Mouse (Mus musculus) C2C12 (cell line): ENCODE results near the gene Wfdc13. TPM values are rescaled to one million over a fixed set of nuclear protein-coding genes. Genes with fewer than 3 reads are reported as not detected.
"Not testable (repeated sequence)": the region's sequence is repeated elsewhere in the genome, so short reads cannot be mapped to it uniquely, and the experiment has no call there.

Source experiments
- H3K27me3 ChIP-seq: one replicate; pipeline ENCODE4 v1.6.1; 2011; ENCODE audit not compliant: control insufficient read depth, insufficient read depth, insufficient read length
- H3K36me3 ChIP-seq: one replicate; pipeline ENCODE4 v1.6.1; 2011; ENCODE audit not compliant: control insufficient read depth, insufficient read depth
- H3K4me3 ChIP-seq: one replicate; pipeline ENCODE4 v1.5.1; 2011; ENCODE audit warnings: mild to moderate bottlenecking, control low read depth; ENCODE audit not compliant: poor library complexity, insufficient read depth, severe bottlenecking
- H3K79me2 ChIP-seq: one replicate; pipeline ENCODE4 v1.6.1; 2011; ENCODE audit not compliant: control insufficient read depth, insufficient read depth
- H3K79me3 ChIP-seq: one replicate; pipeline ENCODE4 v1.6.1; 2011; ENCODE audit warnings: low read depth, control low read depth
- H3ac ChIP-seq: one replicate; pipeline ENCODE3; 2011; ENCODE audit warnings: low read depth; ENCODE audit not compliant: control insufficient read depth, insufficient read length
- CEBPB ChIP-seq: IDR thresholded peaks from one replicate; pipeline ENCODE4 v1.6.1; 2011; ENCODE audit warnings: low read depth, mild to moderate bottlenecking, control low read depth, moderate library complexity
- CTCF ChIP-seq: IDR thresholded peaks from one replicate; pipeline ENCODE4 v1.5.1; 2011; ENCODE audit not compliant: control insufficient read depth, insufficient read depth, insufficient read length
- FOSL1 ChIP-seq: IDR thresholded peaks from one replicate; pipeline ENCODE4 v1.8.0; 2011; ENCODE audit warnings: mild to moderate bottlenecking, low read length; ENCODE audit not compliant: poor library complexity, insufficient read depth, severe bottlenecking
- MAX ChIP-seq: IDR thresholded peaks from one replicate; pipeline ENCODE4 v1.6.1; 2011; ENCODE audit warnings: mild to moderate bottlenecking, control low read depth
- MYOD1 ChIP-seq: IDR thresholded peaks from one replicate; pipeline ENCODE4 v1.6.1; 2011; ENCODE audit warnings: low read depth; ENCODE audit not compliant: control insufficient read depth, insufficient read length
- MYOG ChIP-seq: IDR thresholded peaks from one replicate; pipeline ENCODE4 v1.6.1; 2011; ENCODE audit not compliant: control insufficient read depth, insufficient read length; ENCODE audit errors: extremely low read depth
- USF1 ChIP-seq: IDR thresholded peaks from one replicate; pipeline ENCODE4 v1.6.1; 2011; ENCODE audit warnings: low read depth, mild to moderate bottlenecking, control low read depth, moderate library complexity
- polyA plus RNA-seq: library from polyadenylated mRNA; unstranded; fragments of >200 nt; fragmentation: generic; extraction: Trizol; gene quantifications from one replicate; pipeline ENCODE4 v1.2.1, GENCODE M21; 2012; ENCODE audit warnings: missing spikeins

Gene Wfdc13
- polyA plus RNA-seq, 1 experiment, result not detected

GRCm38 (mm10) chr2:164701761-164702160, 16.9 kb downstream of the Wfdc13 start:
- Histone ChIP-seq H3K4me3 (no peak overlapping the region), H3K79me3 (no peaks in the 10 kb centered on the region), H3K79me2 (no peaks in the 10 kb centered on the region), H3K27me3 (peaks cover 16% of the 10 kb centered on the region), H3ac (no peak overlapping the region), H3K36me3 (no peaks in the 10 kb centered on the region)
- no peak for TF ChIP-seq USF1
- peak; percentile 28 for TF ChIP-seq FOSL1

DNA sequence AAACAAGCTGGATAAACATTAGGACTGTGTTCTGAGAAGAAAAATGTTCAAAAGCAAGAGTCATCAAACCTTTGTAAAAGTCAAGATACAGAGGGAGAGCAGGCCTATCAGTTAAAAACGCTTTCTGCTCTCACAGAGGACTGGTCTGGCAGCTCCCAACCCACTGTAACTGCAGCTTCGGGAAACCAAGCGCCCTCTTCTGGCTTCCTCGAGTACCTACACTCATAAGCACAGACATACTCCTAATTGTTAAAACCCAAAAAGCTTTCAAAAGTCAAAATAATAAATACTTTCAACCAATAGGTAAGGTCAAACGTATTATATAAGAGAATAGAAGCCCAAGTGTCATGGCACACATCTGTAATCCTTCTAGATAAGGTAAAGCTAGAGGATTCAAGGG, 19.3 kb downstream of the Wfdc13 start:
- H3K4me3 ChIP-seq, result no peak overlapping the region
- H3K79me3 ChIP-seq, result no peaks in the 10 kb centered on the region
- H3K36me3 ChIP-seq, result no peaks in the 10 kb centered on the region
- no peak overlapping the region for H3ac ChIP-seq
- H3K27me3 ChIP-seq, result peaks cover 20% of the 10 kb centered on the region
- TF ChIP-seq CTCF (no peak), MAX (no peak), USF1 (no peak)
- H3K79me2 ChIP-seq, result no peaks in the 10 kb centered on the region

DNA sequence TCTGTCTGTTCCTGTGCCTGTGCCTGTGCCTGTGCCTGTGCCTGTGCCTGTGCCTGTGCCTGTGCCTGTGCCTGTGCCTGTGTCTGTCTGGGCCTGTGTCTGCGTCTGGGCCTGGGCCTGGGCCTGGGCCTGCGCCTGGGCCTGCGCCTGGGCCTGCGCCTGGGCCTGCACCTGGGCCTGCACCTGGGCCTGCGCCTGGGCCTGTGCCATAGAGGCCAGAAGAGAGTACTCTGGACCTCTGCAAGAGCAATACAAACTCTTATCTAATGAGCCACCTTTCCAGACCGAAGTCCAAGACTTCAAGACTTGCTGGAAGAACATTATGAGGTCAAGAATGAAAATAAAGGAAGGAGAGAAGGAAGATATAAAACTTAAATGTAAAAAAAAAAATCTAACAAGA, 20.4 kb downstream of the Wfdc13 start:
- Histone ChIP-seq H3K79me3 (no peaks in the 10 kb centered on the region), H3K79me2 (no peaks in the 10 kb centered on the region), H3K27me3 (peaks cover 21% of the 10 kb centered on the region), H3ac (no peak overlapping the region), H3K36me3 (no peaks in the 10 kb centered on the region), H3K4me3 (no peak overlapping the region)
- TF ChIP-seq CTCF (no peak), FOSL1 (no peak)

- peaks cover 21% of the 10 kb centered on the region for H3K27me3 ChIP-seq
- H3K4me3 ChIP-seq, result no peak overlapping the region
- no peak overlapping the region for H3ac ChIP-seq
- H3K79me2 ChIP-seq, result no peaks in the 10 kb centered on the region
- no peaks in the 10 kb centered on the region for H3K36me3 ChIP-seq
- no peaks in the 10 kb centered on the region for H3K79me3 ChIP-seq
- no peak for TF ChIP-seq USF1
- TF ChIP-seq MYOG, result no peak
- no peak for TF ChIP-seq MAX
- TF ChIP-seq FOSL1, result no peak
- no peak for TF ChIP-seq MYOD1
- no peak for TF ChIP-seq CTCF
- no peak for TF ChIP-seq CEBPB
These were observed 21.1 kb downstream of the Wfdc13 start for GRCm38 (mm10) chr2:164705991-164706390.

DNA sequence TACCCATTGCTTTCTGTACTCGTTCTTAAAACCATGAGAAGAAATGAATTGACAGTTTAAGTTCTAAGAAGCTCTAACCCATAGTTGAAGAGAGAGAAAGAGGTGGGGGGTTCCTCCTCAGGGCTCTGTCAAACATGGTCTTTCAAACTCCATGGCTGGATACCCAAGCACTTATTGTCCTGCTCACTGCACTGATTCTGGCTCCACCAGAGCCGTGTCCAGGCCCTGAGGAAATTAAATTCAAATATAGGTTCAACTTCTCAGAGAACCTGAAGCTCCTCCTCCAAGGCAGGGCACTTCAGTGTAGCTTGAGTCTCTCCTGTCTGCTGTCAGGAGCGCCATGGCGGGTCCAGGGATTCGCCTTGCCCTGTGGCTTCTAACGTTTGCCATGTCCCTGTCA, 30.1 kb downstream of the Wfdc13 start, which contains the start of gene Spint5:
Spint5 (plus strand) TSS at position 301 of the 400 bp plus-strand sequence.
- no peak for TF ChIP-seq MYOG
- TF ChIP-seq MYOD1, result no peak
- no peak for TF ChIP-seq USF1
- no peak for TF ChIP-seq FOSL1
- no peak for TF ChIP-seq CTCF
- no peak for TF ChIP-seq MAX
- no peak for TF ChIP-seq CEBPB
- Histone ChIP-seq H3K79me2 (no peaks in the 10 kb centered on the region), H3K79me3 (no peaks in the 10 kb centered on the region), H3K36me3 (no peaks in the 10 kb centered on the region), H3K4me3 (no peak within 1 kb of the TSS), H3K27me3 (peaks cover 23% of the 10 kb centered on the region), H3ac (no peak within 1 kb of the TSS)

DNA sequence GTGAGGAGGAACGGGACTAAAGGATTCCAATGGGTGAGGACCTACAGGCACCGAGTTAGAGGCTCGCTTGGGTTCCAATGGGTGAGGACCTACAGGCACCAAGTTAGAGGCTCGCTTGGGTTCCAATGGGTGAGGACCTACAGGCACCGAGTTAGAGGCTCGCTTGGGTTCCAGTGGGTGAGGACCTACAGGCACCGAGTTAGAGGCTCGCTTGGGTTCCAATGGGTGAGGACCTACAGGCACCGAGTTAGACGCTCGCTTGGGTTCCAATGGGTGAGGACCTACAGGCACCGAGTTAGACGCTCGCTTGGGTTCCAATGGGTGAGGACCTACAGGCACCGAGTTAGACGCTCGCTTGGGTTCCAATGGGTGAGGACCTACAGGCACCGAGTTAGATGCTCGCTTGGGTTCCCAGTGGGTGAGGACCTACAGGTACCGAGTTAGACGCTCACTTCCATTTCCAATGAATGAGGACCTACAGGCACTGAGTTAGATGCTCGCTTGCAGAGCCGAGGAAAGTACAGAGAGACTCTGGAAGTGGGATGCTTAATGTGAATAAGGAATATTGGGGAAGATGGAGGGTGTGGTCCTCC, 31.4 kb downstream of the Wfdc13 start:
- H3K36me3 ChIP-seq, H3ac ChIP-seq, H3K4me3 ChIP-seq, H3K79me2 ChIP-seq, H3K79me3 ChIP-seq: not testable (repeated sequence)
- peaks cover 33% of the 10 kb centered on the region for H3K27me3 ChIP-seq

DNA sequence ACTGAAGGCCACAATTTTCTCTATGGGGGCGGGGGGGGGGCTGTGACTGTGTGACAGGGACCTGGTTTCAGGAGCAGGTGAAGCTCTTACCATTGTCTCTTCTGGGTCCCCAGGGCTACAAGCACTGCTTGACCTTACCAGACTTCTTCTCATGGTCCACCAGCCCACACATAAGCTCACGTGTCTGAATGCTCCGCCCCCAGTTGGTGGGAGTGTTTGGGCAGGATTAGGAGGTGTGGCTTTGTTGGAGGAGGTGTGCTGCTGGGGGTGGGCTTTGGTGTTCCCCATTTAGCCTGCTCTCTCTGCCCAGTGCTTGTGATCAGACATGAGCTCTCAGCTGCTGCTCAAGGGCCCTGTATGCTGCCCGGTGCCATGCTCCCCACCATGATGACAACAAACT, 38.4 kb downstream of the Wfdc13 start:
- Histone ChIP-seq H3K79me3 (no peaks in the 10 kb centered on the region), H3K27me3 (peaks cover 30% of the 10 kb centered on the region), H3K79me2 (no peaks in the 10 kb centered on the region), H3ac (no peak overlapping the region), H3K36me3 (no peaks in the 10 kb centered on the region), H3K4me3 (no peak overlapping the region)
- no peak for TF ChIP-seq CTCF
- no peak for TF ChIP-seq USF1
- TF ChIP-seq FOSL1, result no peak
- TF ChIP-seq MYOD1, result no peak
- no peak for TF ChIP-seq MYOG
- no peak for TF ChIP-seq CEBPB
- no peak for TF ChIP-seq MAX
